Mouse (Mus musculus) layer of hippocampus, postnatal 10 days (tissue): ENCODE results near the gene Gm10100. TPM values are rescaled to one million over a fixed set of nuclear protein-coding genes. Genes with fewer than 3 reads are reported as not detected.
"Not testable (repeated sequence)": the region's sequence is repeated elsewhere in the genome, so short reads cannot be mapped to it uniquely, and the experiment has no call there.

Experiments
- DNase-seq, 2 experiments: peaks; one replicate each; pipeline ENCODE4 v3.0.0; 2021; ENCODE audit warnings: low spot score in 2 of 2
- total RNA-seq, 2 experiments: library from RNA; stranded (reverse); gene quantifications; 2 replicates each; pipeline ENCODE4 v1.2.3; 2021

Gm10100 gene
- total RNA-seq, 2 experiments from 2014 or later: not detected

DNA sequence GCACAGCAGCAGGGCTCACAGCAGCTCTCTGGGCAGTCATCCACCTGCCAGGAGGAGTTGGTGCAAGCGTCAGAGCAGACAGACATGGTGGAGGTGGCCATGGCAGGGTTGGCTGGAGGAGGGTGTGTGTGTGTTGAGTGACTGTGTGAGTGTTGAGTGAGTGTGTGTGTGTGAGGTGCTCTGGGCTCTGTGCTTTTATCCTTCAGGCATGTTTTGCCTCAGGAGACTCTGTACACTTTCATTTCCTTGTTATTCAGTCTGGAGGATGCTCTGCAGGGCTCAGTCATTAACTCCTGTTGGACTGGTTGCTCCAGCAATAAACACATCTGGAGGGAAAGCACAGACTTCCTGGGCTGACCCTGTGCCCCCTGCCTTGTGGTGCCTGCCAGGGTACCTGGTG, 25.0 kb downstream of the Gm10100 start, which contains the start of gene Gm9736:
Gene Gm9736 (minus strand): TSS at position 101 of the 400 bp plus-strand sequence.
- not testable (repeated sequence) for DNase-seq

DNA sequence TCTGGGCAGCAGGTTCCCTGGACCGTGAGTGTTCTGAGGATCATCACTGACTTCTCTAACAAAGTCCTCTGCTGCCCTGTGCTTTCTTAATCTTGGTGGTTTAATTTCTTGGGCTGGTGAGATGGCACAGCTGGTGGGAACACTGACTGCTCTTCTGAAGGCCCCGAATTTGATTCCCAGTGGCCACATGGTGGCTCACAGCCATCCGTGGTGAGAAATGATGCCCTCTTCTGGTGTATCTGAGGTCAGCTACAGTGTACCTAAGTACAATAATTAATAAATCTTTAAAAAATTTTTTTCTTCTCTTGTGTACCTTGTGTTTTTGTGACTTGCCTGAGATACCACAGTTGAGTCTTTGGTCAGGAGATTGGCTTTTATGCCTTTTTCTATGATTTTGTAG, 26.0 kb downstream of the Gm10100 start:
- DNase-seq: not testable (repeated sequence)

DNA sequence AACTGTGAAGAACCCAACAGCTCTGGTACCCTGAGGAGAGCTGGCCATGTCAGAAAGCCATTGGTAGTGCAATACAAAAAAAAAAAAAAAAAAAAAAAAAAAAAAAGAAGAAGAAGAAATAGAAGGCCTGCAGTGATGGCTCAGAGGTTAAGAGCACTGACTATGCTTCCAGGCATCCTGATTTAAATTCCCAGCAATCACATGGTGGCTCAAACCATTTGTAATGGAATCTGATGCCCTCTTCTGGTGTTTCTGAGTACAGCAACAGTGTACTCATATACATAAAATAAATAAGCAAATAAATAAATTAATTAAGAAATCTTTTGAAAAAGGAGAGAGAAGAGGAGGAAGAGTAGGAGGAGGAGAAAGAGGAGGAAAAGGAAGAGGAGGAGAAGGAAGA, 27.2 kb downstream of the Gm10100 start:
- DNase-seq: no peak

DNA sequence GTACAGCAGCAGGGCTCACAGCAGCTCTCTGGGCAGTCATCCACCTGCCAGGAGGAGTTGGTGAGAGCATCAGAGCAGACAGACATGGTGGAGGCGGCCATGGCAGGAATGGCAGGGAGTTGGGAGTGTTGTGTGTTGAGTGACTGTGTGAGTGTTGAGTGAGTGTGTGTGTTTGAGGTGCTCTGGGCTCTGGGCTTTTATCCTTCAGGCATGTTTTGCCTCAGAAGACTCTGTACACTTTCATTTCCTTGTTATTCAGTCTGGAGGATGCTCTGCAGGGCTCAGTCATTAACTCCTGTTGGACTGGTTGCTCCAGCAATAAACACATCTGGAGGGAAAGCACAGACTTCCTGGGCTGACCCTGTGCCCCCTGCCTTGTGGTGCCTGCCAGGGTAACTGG, 33.3 kb downstream of the Gm10100 start, which contains the start of gene Gm3233:
Gene Gm3233 (minus strand): TSS at position 101 of the 400 bp plus-strand sequence.
- DNase-seq: not testable (repeated sequence)

DNA sequence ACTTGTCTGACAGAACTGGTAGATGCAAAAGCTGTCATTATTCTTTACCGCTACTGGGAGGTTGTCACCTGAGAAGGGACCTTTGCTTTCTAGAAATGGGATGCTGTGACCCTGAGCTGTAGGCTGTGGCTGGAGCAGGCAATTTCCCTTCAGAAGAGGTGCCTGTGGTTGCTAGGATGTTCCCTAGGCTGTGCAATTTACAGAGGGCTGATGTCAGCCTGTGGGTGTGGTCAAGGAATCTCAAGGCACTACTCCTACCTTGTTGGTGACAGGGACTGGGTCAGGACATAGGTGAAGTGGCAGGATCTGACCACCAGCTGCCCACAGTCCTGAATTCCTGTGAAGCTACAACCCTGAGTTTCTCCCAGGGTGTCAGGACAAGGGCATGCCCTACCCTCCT, 43.4 kb downstream of the Gm10100 start:
- no peak for DNase-seq

DNA sequence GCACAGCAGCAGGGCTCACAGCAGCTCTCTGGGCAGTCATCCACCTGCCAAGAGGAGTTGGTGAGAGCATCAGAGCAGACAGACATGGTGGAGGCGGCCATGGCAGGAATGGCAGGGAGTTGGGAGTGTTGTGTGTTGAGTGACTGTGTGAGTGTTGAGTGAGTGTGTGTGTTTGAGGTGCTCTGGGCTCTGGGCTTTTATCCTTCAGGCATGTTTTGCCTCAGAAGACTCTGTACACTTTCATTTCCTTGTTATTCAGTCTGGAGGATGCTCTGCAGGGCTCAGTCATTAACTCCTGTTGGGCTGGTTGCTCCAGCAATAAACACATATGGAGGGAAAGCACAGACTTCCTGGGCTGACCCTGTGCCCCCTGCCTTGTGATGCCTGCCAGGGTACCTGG, 44.9 kb downstream of the Gm10100 start, which contains the start of gene Gm3238:
Gene Gm3238 (minus strand): TSS at position 101 of the 400 bp plus-strand sequence.
- not testable (repeated sequence) for DNase-seq

DNA sequence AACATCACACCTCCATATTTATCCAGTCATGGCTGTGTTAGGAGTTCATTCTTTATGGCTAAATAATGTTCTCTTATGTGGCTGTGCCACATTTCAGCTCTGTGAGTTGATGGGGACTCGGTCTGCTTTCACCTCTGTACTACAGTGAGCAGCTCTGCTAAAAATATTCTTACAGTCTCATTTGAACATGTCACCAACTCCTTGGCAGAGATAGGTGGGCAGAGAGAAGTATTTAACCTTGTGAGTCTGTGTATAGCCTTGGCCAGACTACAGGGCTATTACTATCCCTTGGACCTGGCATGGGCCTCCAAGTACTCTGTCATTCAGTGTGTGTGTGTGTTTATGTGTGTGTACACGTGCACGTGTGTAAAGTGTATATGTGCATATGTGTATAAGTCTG, 45.9 kb downstream of the Gm10100 start:
- DNase-seq: not testable (repeated sequence)

Other genes starting within 250 kb of the Gm10100 start
- 10 to 100 TPM; 36.5 to 39.7 TPM for gene Fam207a, start 210.7 kb upstream of the Gm10100 start, total RNA-seq
- 1 to 10 TPM; 3.5 to 3.8 TPM for gene Itgb2, start 196.2 kb upstream of the Gm10100 start, total RNA-seq
- gene Pttg1ip, start 144.8 kb upstream of the Gm10100 start, total RNA-seq: 10 to 100 TPM; 71.6 to 82.0 TPM
- 100 to 1,000 TPM; 129 to 156 TPM for gene Sumo3, start 120.4 kb upstream of the Gm10100 start, total RNA-seq
- 10 to 100 TPM; 17.9 to 34.8 TPM for gene Gm49325, start 120.3 kb upstream of the Gm10100 start, total RNA-seq
- 10 to 100 TPM; 46.6 to 54.3 TPM for gene Ube2g2, start 104.2 kb upstream of the Gm10100 start, total RNA-seq
- not detected for gene Tspear, start 39.9 kb upstream of the Gm10100 start, total RNA-seq
- gene Gm19402, start 35.7 kb upstream of the Gm10100 start, total RNA-seq: not detected
- gene Gm9508, start 29.3 kb upstream of the Gm10100 start, total RNA-seq: not detected
- not detected for gene Gm10272, start 19.9 kb upstream of the Gm10100 start, total RNA-seq
- not detected for gene Gm10024, start 15.0 kb upstream of the Gm10100 start, total RNA-seq
- not detected for gene Gm10142, start 10.7 kb upstream of the Gm10100 start, total RNA-seq
- gene Krtap12-1, start 5.9 kb upstream of the Gm10100 start, total RNA-seq: not detected
- gene Gm18596, start 16.2 kb downstream of the Gm10100 start, total RNA-seq: not detected
- gene Gm9736, start 24.9 kb downstream of the Gm10100 start, total RNA-seq: not detected
- not detected for gene Gm3233, start 33.2 kb downstream of the Gm10100 start, total RNA-seq
- gene Gm3238, start 44.8 kb downstream of the Gm10100 start, total RNA-seq: not detected
- not detected for gene Gm7138, start 50.5 kb downstream of the Gm10100 start, total RNA-seq
- gene Gm3250, start 56.1 kb downstream of the Gm10100 start, total RNA-seq: not detected
- not detected for gene Gm7137, start 61.7 kb downstream of the Gm10100 start, total RNA-seq
- not detected for gene Gm9639, start 68.6 kb downstream of the Gm10100 start, total RNA-seq
- gene Gm19668, start 72.6 kb downstream of the Gm10100 start, total RNA-seq: not detected
- gene Gm9507, start 85.4 kb downstream of the Gm10100 start, total RNA-seq: not detected
- not detected for gene Gm2696, start 88.2 kb downstream of the Gm10100 start, total RNA-seq
- gene Krtap10-4, start 100.6 kb downstream of the Gm10100 start, total RNA-seq: not detected
- not detected for gene Krtap10-10, start 109.5 kb downstream of the Gm10100 start, total RNA-seq
- gene Gm36176, start 120.3 kb downstream of the Gm10100 start, total RNA-seq: not detected
- not detected for gene Gm10318, start 126.4 kb downstream of the Gm10100 start, total RNA-seq
- gene Gm3285, start 135.5 kb downstream of the Gm10100 start, total RNA-seq: not detected
- 10 to 100 TPM; 19.2 to 20.6 TPM for gene Lrrc3, start 176.1 kb downstream of the Gm10100 start, total RNA-seq
- 10 to 100 TPM; 26.0 to 27.3 TPM for gene Trpm2, start 244.1 kb downstream of the Gm10100 start, total RNA-seq